Mouse (Mus musculus): ENCODE results near the gene Sbf2. TPM values are rescaled to one million over a fixed set of nuclear protein-coding genes. Genes with fewer than 3 reads are reported as not detected.

Sbf2 gene
- polyA plus RNA-seq, 1 experiment from 2014 or later = 44.0 TPM

GRCm38 (mm10) chr7:110626186-110627098 lies 11.7 kb upstream of the Sbf2 start:
- Histone ChIP-seq H3K4me1 (ENCODE audit: control insufficient read depth, insufficient read depth, low read length) (peaks cover 21% of the 10 kb centered on the region), H3K36me3 (ENCODE audit: control insufficient read depth, insufficient read depth, low read length) (no peaks in the 10 kb centered on the region), H3K27me3 (replicated peaks; ENCODE audit: control insufficient read depth, insufficient read depth, low read length) (peaks cover 55% of the 10 kb centered on the region), H3K9me3 (replicated peaks; ENCODE audit: control insufficient read depth, low read length) (no peaks in the 10 kb centered on the region), H3K9ac (ENCODE audit: low read length) (no peak overlapping the region), H3K4me2 (ENCODE audit: low read length) (peak overlapping the region; percentile 76), H3K4me3 (ENCODE audit: low read depth, low read length) (no peak overlapping the region), H3K27ac (ENCODE audit: low read depth, low read length) (no peak overlapping the region)
- ATAC-seq (no peak), DNase-seq (ENCODE audit: low spot score) (no peak)
- 5% methylated on average over 28 of the region's 28 CpGs for WGBS

DNA sequence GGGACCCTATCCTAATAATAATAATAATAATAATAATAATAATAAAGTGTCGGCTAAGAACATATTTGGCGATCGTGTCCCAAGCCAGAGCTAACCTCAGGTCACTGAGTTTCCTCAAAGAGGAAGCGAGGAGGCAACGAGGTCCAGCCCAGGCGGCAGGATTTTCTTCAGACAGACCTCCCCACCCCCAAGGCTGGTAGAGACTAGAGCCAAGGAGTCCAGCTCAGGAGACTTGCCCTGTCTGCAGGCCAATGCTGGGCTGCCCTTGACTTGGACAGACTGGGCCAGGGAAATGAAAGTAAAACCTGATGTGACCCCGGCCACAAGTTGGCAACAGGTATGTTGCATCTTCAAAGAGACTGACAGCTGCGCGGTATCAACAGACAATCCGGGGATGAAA lies 10.8 kb upstream of the Sbf2 start:
- H3K4me2 ChIP-seq (ENCODE audit: low read length) = no peak overlapping the region
- 65% methylated on average over 10 of the region's 10 CpGs for WGBS
- no peak overlapping the region for H3K27ac ChIP-seq (ENCODE audit: low read depth, low read length)
- no peak overlapping the region for H3K4me3 ChIP-seq (ENCODE audit: low read depth, low read length)
- ATAC-seq (no peak), DNase-seq (ENCODE audit: low spot score) (no peak)
- peaks cover 49% of the 10 kb centered on the region for H3K27me3 ChIP-seq (replicated peaks; ENCODE audit: control insufficient read depth, insufficient read depth, low read length)
- H3K9ac ChIP-seq (ENCODE audit: low read length) = no peak overlapping the region
- no peaks in the 10 kb centered on the region for H3K36me3 ChIP-seq (ENCODE audit: control insufficient read depth, insufficient read depth, low read length)
- H3K9me3 ChIP-seq (replicated peaks; ENCODE audit: control insufficient read depth, low read length) = no peaks in the 10 kb centered on the region
- H3K4me1 ChIP-seq (ENCODE audit: control insufficient read depth, insufficient read depth, low read length) = peaks cover 21% of the 10 kb centered on the region

- Histone ChIP-seq H3K27ac (ENCODE audit: low read depth, low read length) (no peak overlapping the region), H3K4me2 (ENCODE audit: low read length) (no peak overlapping the region), H3K9ac (ENCODE audit: low read length) (no peak overlapping the region), H3K9me3 (replicated peaks; ENCODE audit: control insufficient read depth, low read length) (no peaks in the 10 kb centered on the region), H3K27me3 (replicated peaks; ENCODE audit: control insufficient read depth, insufficient read depth, low read length) (peaks cover 48% of the 10 kb centered on the region), H3K36me3 (ENCODE audit: control insufficient read depth, insufficient read depth, low read length) (no peaks in the 10 kb centered on the region), H3K4me3 (ENCODE audit: low read depth, low read length) (no peak overlapping the region), H3K4me1 (ENCODE audit: control insufficient read depth, insufficient read depth, low read length) (peaks cover 21% of the 10 kb centered on the region)
- WGBS = 84% methylated on average over 13 of the region's 13 CpGs
- DNase-seq (ENCODE audit: low spot score) = peak; percentile 14
- ATAC-seq = no peak
Measured at GRCm38 (mm10) chr7:110624961-110625360, 10.2 kb upstream of the Sbf2 start.

GRCm38 (mm10) chr7:110624067-110624466 lies 9.3 kb upstream of the Sbf2 start:
- WGBS = 64% methylated on average over 2 of the region's 2 CpGs
- Histone ChIP-seq H3K9ac (ENCODE audit: low read length) (no peak overlapping the region), H3K9me3 (replicated peaks; ENCODE audit: control insufficient read depth, low read length) (no peaks in the 10 kb centered on the region), H3K4me1 (ENCODE audit: control insufficient read depth, insufficient read depth, low read length) (peaks cover 23% of the 10 kb centered on the region), H3K27me3 (replicated peaks; ENCODE audit: control insufficient read depth, insufficient read depth, low read length) (peaks cover 43% of the 10 kb centered on the region), H3K4me3 (ENCODE audit: low read depth, low read length) (no peak overlapping the region), H3K27ac (ENCODE audit: low read depth, low read length) (no peak overlapping the region), H3K36me3 (ENCODE audit: control insufficient read depth, insufficient read depth, low read length) (no peaks in the 10 kb centered on the region), H3K4me2 (ENCODE audit: low read length) (no peak overlapping the region)
- DNase-seq (ENCODE audit: low spot score) (no peak), ATAC-seq (no peak)

GRCm38 (mm10) chr7:110619086-110619611 lies 4.4 kb upstream of the Sbf2 start:
- DNase-seq (ENCODE audit: low spot score) (peak; percentile 28), ATAC-seq (no peak)
- WGBS = 54% methylated on average over 9 of the region's 9 CpGs
- peak overlapping the region; percentile 27; the same call in 1 of the 2 replicates for H3K27ac ChIP-seq (ENCODE audit: low read depth, low read length)
- H3K4me2 ChIP-seq (ENCODE audit: low read length) = no peak overlapping the region
- H3K4me1 ChIP-seq (ENCODE audit: control insufficient read depth, insufficient read depth, low read length) = peaks cover 6% of the 10 kb centered on the region
- no peak overlapping the region for H3K9ac ChIP-seq (ENCODE audit: low read length)
- no peaks in the 10 kb centered on the region for H3K9me3 ChIP-seq (replicated peaks; ENCODE audit: control insufficient read depth, low read length)
- H3K36me3 ChIP-seq (ENCODE audit: control insufficient read depth, insufficient read depth, low read length) = no peaks in the 10 kb centered on the region
- H3K27me3 ChIP-seq (replicated peaks; ENCODE audit: control insufficient read depth, insufficient read depth, low read length) = no peaks in the 10 kb centered on the region; the same call in 1 of the 2 replicates
- H3K4me3 ChIP-seq (ENCODE audit: low read depth, low read length) = no peak overlapping the region

DNA sequence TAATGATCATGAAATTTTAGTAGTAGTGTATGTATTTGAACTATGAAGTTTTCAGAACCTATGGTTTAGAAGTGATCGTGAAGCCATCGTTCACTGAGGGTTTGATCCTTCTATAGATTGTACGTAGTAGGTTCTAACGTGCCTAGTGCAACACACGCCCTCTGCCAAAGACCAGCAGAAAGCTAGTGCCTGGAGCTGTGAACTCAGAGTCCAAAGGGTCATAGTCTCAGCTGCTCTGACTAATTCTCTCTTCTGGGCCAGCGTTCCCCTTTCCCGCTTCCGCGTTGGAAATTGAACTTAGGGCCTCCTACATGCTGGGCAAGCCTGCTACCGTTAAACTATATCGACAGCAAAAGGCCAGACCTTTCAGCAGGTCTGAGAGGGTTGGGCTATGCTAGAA lies 1.1 kb upstream of the Sbf2 start:
- no peak for ATAC-seq
- Histone ChIP-seq H3K36me3 (ENCODE audit: control insufficient read depth, insufficient read depth, low read length) (no peaks in the 10 kb centered on the region), H3K27ac (ENCODE audit: low read depth, low read length) (no peak overlapping the region), H3K4me2 (ENCODE audit: low read length) (peak overlapping the region; percentile 81), H3K9ac (ENCODE audit: low read length) (no peak overlapping the region), H3K27me3 (replicated peaks; ENCODE audit: control insufficient read depth, insufficient read depth, low read length) (no peaks in the 10 kb centered on the region), H3K9me3 (replicated peaks; ENCODE audit: control insufficient read depth, low read length) (no peaks in the 10 kb centered on the region), H3K4me1 (ENCODE audit: control insufficient read depth, insufficient read depth, low read length) (peaks cover 10% of the 10 kb centered on the region), H3K4me3 (ENCODE audit: low read depth, low read length) (peak overlapping the region; percentile 95)
- peak; percentile 8 for DNase-seq (ENCODE audit: low spot score)
- WGBS = 17% methylated on average over 11 of the region's 11 CpGs

GRCm38 (mm10) chr7:110615151-110615631 lies 469 bp upstream of the Sbf2 start:
- Histone ChIP-seq H3K4me1 (ENCODE audit: control insufficient read depth, insufficient read depth, low read length) (peaks cover 10% of the 10 kb centered on the region), H3K4me2 (ENCODE audit: low read length) (peak overlapping the region; percentile 81), H3K36me3 (ENCODE audit: control insufficient read depth, insufficient read depth, low read length) (no peaks in the 10 kb centered on the region), H3K27me3 (replicated peaks; ENCODE audit: control insufficient read depth, insufficient read depth, low read length) (no peaks in the 10 kb centered on the region), H3K9ac (ENCODE audit: low read length) (peak overlapping the region; percentile 92), H3K4me3 (ENCODE audit: low read depth, low read length) (peak overlapping the region; percentile 95), H3K9me3 (replicated peaks; ENCODE audit: control insufficient read depth, low read length) (no peaks in the 10 kb centered on the region), H3K27ac (ENCODE audit: low read depth, low read length) (peak overlapping the region; percentile 97)
- ATAC-seq = peak; percentile 24
- WGBS = under 1% methylated on average over 20 of the region's 20 CpGs
- DNase-seq (ENCODE audit: low spot score) = peak; percentile 61

DNA sequence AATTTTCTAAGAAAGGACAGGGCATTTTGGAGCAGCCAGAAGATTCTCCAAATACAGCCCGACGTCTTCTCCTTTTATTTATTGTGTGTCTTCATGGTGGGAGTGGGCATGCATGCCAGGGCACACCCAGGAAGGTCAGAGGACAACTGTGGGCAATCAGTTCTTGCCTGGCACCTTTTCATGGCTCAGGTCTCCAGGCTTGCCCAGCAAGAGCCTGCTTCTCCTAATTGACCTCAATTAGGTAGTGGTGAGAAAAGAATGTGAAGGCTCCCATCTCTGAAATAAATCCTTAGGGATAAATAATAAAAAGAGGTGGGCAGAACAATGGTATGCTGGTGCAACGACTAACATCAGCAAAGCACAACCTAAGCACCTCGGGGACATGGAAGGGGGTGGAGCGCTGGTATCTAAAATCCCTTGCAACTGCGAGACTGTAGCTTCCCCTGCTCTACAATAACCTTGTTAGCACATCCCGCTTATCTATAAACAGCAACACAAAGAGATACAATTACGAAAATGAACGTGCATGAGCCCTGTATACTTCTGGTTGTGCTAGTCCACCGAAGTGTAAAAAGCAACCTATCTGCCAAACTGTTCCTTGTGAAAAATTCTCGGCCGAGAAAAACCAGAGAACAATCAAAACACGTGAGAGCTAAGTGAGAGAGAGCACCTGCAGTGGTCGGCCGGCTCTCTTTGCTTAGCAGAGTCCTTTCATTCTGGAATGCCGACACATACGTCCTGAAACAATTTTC lies 1.2 kb downstream of the Sbf2 start:
- no peak for DNase-seq (ENCODE audit: low spot score)
- H3K4me1 ChIP-seq (ENCODE audit: control insufficient read depth, insufficient read depth, low read length) = peaks cover 8% of the 10 kb centered on the region; the same call in 1 of the 2 replicates
- WGBS = 2% methylated on average over 17 of the region's 17 CpGs
- ATAC-seq = peak; percentile 19; the same call in 1 of the 2 replicates
- H3K36me3 ChIP-seq (ENCODE audit: control insufficient read depth, insufficient read depth, low read length) = no peaks in the 10 kb centered on the region
- peak overlapping the region; percentile 95 for H3K4me3 ChIP-seq (ENCODE audit: low read depth, low read length)
- peak overlapping the region; percentile 92 for H3K9ac ChIP-seq (ENCODE audit: low read length)
- H3K27ac ChIP-seq (ENCODE audit: low read depth, low read length) = peak overlapping the region; percentile 97
- no peaks in the 10 kb centered on the region for H3K9me3 ChIP-seq (replicated peaks; ENCODE audit: control insufficient read depth, low read length)
- no peaks in the 10 kb centered on the region for H3K27me3 ChIP-seq (replicated peaks; ENCODE audit: control insufficient read depth, insufficient read depth, low read length)
- H3K4me2 ChIP-seq (ENCODE audit: low read length) = peak overlapping the region; percentile 81
